Mouse (Mus musculus) liver, adult 2 months (tissue): ENCODE results near the gene Abca9.

Experiments used
- CTCF ChIP-seq: fragments of 200-500 bp; IDR thresholded peaks from 2 replicates; pipeline ENCODE4 v1.5.1; 2011; ENCODE audit warnings: low read depth, low read length, control low read depth
- POLR2A ChIP-seq: fragments of 200-500 bp; IDR thresholded peaks from 2 replicates; pipeline ENCODE4 v1.6.1; 2011; ENCODE audit warnings: low read length, control low read depth; ENCODE audit not compliant: insufficient read depth; ENCODE audit errors: extremely low read depth

DNA sequence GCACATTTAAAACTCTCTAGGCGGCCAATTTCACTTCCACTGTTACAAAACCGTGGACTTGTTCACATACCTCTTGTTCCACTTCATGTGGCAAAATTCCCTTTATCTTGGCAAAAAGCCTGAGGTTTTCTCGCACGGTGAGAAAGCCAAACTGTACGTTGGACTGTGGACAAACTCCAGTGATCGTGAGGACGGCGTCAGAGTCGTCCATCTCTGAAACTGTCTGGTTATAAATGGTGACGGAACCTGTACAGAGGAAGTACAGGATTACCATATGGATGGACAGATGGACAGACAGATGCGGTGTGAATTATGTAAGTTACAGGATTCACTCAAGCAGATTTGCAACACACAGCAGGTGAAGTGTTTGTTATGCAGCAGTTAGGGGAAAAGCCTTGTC lies 22.6 kb downstream of the Abca9 start:
- TF ChIP-seq CTCF (no peak), POLR2A (no peak)
